Mouse (Mus musculus) spleen, adult 12 weeks (tissue): ENCODE measurements around the gene Arl6ip5.

Source experiments
- DNase-seq: peaks from one replicate; pipeline ENCODE4 v3.0.0; 2022; ENCODE audit warnings: low spot score

Arl6ip5 gene

GRCm38 (mm10) chr6:97210191-97210961, at the start of gene Arl6ip5:
TSS of gene Arl6ip5 (plus strand) at chr6:97210689.
- DNase-seq, result peak; percentile 81

- DNase-seq, result no peak
Observed at GRCm38 (mm10) chr6:97175716-97176115, 34.8 kb upstream of the Arl6ip5 start.

- DNase-seq, result peak; percentile 89
Observed at GRCm38 (mm10) chr6:97178491-97179366, 31.8 kb upstream of the Arl6ip5 start, which contains the start of gene Tmf1. TSS of gene Tmf1 (minus strand) at chr6:97179122.

- no peak for DNase-seq
Observed at GRCm38 (mm10) chr6:97179367-97179828, 31.1 kb upstream of the Arl6ip5 start.

- no peak for DNase-seq
Observed at GRCm38 (mm10) chr6:97200437-97200836, 10.1 kb upstream of the Arl6ip5 start.

- no peak for DNase-seq
Observed at GRCm38 (mm10) chr6:97202477-97202876, 8.0 kb upstream of the Arl6ip5 start.

GRCm38 (mm10) chr6:97204252-97204869, 6.1 kb upstream of the Arl6ip5 start:
- no peak for DNase-seq

- DNase-seq, result no peak
Observed at GRCm38 (mm10) chr6:97204952-97205351, 5.5 kb upstream of the Arl6ip5 start.

- peak; percentile 99 for DNase-seq
Observed at GRCm38 (mm10) chr6:97205439-97205885, 5.0 kb upstream of the Arl6ip5 start, which contains the start of gene Uba3. TSS of gene Uba3 (minus strand) at chr6:97205647.

- DNase-seq, result no peak
Observed at GRCm38 (mm10) chr6:97207085-97207484, 3.4 kb upstream of the Arl6ip5 start.

- DNase-seq, result no peak
Observed at GRCm38 (mm10) chr6:97208406-97208805, 2.1 kb upstream of the Arl6ip5 start.

- DNase-seq, result no peak
Observed at GRCm38 (mm10) chr6:97209201-97209600, 1.3 kb upstream of the Arl6ip5 start.

GRCm38 (mm10) chr6:97209751-97210150, 738 bp upstream of the Arl6ip5 start:
- DNase-seq, result no peak

GRCm38 (mm10) chr6:97210962-97211601, 593 bp downstream of the Arl6ip5 start:
- DNase-seq, result peak; percentile 34

GRCm38 (mm10) chr6:97211981-97212380, 1.5 kb downstream of the Arl6ip5 start:
- DNase-seq, result no peak

- no peak for DNase-seq
Observed at GRCm38 (mm10) chr6:97216154-97216821, 5.8 kb downstream of the Arl6ip5 start.

GRCm38 (mm10) chr6:97220672-97221071, 10.2 kb downstream of the Arl6ip5 start:
- no peak for DNase-seq

GRCm38 (mm10) chr6:97221205-97222025, 10.9 kb downstream of the Arl6ip5 start:
- no peak for DNase-seq

GRCm38 (mm10) chr6:97222321-97222720, 11.8 kb downstream of the Arl6ip5 start:
- no peak for DNase-seq

- DNase-seq, result no peak
Observed at GRCm38 (mm10) chr6:97222931-97223467, 12.5 kb downstream of the Arl6ip5 start.
